Mouse (Mus musculus): ENCODE measurements around the gene Olfr633. TPM values are rescaled to one million over a fixed set of nuclear protein-coding genes. Genes with fewer than 3 reads are reported as not detected.

Gene Olfr633
- polyA plus RNA-seq, 1 experiment from 2014 or later: not detected

Other genes starting within 250 kb of the Olfr633 start
- gene Olfr243, start 229.8 kb upstream of the Olfr633 start, polyA plus RNA-seq (2015; fragmentation: Nextera tagmentation; extraction: Ambion mirVana): not detected in 2 replicates
- gene Olfr628, start 214.1 kb upstream of the Olfr633 start, polyA plus RNA-seq (2015; fragmentation: Nextera tagmentation; extraction: Ambion mirVana): not detected in 2 replicates
- gene Olfr629, start 199.5 kb upstream of the Olfr633 start, polyA plus RNA-seq (2015; fragmentation: Nextera tagmentation; extraction: Ambion mirVana): not detected in 2 replicates
- gene Olfr630, start 187.1 kb upstream of the Olfr633 start, polyA plus RNA-seq (2015; fragmentation: Nextera tagmentation; extraction: Ambion mirVana): not detected in 2 replicates
- gene Olfr69, start 172.8 kb upstream of the Olfr633 start, polyA plus RNA-seq (2015; fragmentation: Nextera tagmentation; extraction: Ambion mirVana): not detected in 2 replicates
- gene Olfr68, start 164.7 kb upstream of the Olfr633 start, polyA plus RNA-seq (2015; fragmentation: Nextera tagmentation; extraction: Ambion mirVana): not detected in 2 replicates
- not detected in 2 replicates for gene Olfr67, start 152.6 kb upstream of the Olfr633 start, polyA plus RNA-seq (2015; fragmentation: Nextera tagmentation; extraction: Ambion mirVana)
- gene Hbb-bt, start 130.4 kb upstream of the Olfr633 start, polyA plus RNA-seq (2015; fragmentation: Nextera tagmentation; extraction: Ambion mirVana): 1,593 and 1,794 TPM in 2 replicates
- gene Hbb-bs, start 116.3 kb upstream of the Olfr633 start, polyA plus RNA-seq (2015; fragmentation: Nextera tagmentation; extraction: Ambion mirVana): 4,647 and 5,279 TPM in 2 replicates
- gene Hbb-bh2, start 103.9 kb upstream of the Olfr633 start, polyA plus RNA-seq (2015; fragmentation: Nextera tagmentation; extraction: Ambion mirVana): not detected in 2 replicates
- 1.5 and 2.4 TPM in 2 replicates for gene Hbb-bh1, start 101.3 kb upstream of the Olfr633 start, polyA plus RNA-seq (2015; fragmentation: Nextera tagmentation; extraction: Ambion mirVana)
- 141 and 250 TPM in 2 replicates for gene Hbb-y, start 91.2 kb upstream of the Olfr633 start, polyA plus RNA-seq (2015; fragmentation: Nextera tagmentation; extraction: Ambion mirVana)
- gene Olfr66, start 58.2 kb upstream of the Olfr633 start, polyA plus RNA-seq (2015; fragmentation: Nextera tagmentation; extraction: Ambion mirVana): not detected in 2 replicates
- gene Olfr64, start 50.0 kb upstream of the Olfr633 start, polyA plus RNA-seq (2015; fragmentation: Nextera tagmentation; extraction: Ambion mirVana): not detected in 2 replicates
- not detected in 2 replicates for gene Olfr65, start 41.0 kb upstream of the Olfr633 start, polyA plus RNA-seq (2015; fragmentation: Nextera tagmentation; extraction: Ambion mirVana)
- gene Olfr631, start 15.6 kb upstream of the Olfr633 start, polyA plus RNA-seq (2015; fragmentation: Nextera tagmentation; extraction: Ambion mirVana): not detected in 2 replicates
- not detected in 2 replicates for gene Olfr632, start 10.1 kb upstream of the Olfr633 start, polyA plus RNA-seq (2015; fragmentation: Nextera tagmentation; extraction: Ambion mirVana)
- gene Olfr635, start 26.7 kb downstream of the Olfr633 start, polyA plus RNA-seq (2015; fragmentation: Nextera tagmentation; extraction: Ambion mirVana): 0.03 TPM in 1 of 2 replicates, not detected in the other
- not detected in 2 replicates for gene Olfr638, start 54.3 kb downstream of the Olfr633 start, polyA plus RNA-seq (2015; fragmentation: Nextera tagmentation; extraction: Ambion mirVana)
- 0.03 TPM in 1 of 2 replicates, not detected in the other for gene Olfr639, start 72.9 kb downstream of the Olfr633 start, polyA plus RNA-seq (2015; fragmentation: Nextera tagmentation; extraction: Ambion mirVana)
- gene Olfr640, start 81.1 kb downstream of the Olfr633 start, polyA plus RNA-seq (2015; fragmentation: Nextera tagmentation; extraction: Ambion mirVana): not detected in 2 replicates
- gene Olfr641, start 91.0 kb downstream of the Olfr633 start, polyA plus RNA-seq (2015; fragmentation: Nextera tagmentation; extraction: Ambion mirVana): not detected in 2 replicates
- not detected in 2 replicates for gene Olfr642, start 108.2 kb downstream of the Olfr633 start, polyA plus RNA-seq (2015; fragmentation: Nextera tagmentation; extraction: Ambion mirVana)
- not detected in 2 replicates for gene 4930516K23Rik, start 117.0 kb downstream of the Olfr633 start, polyA plus RNA-seq (2015; fragmentation: Nextera tagmentation; extraction: Ambion mirVana)
- gene Olfr644, start 127.4 kb downstream of the Olfr633 start, polyA plus RNA-seq (2015; fragmentation: Nextera tagmentation; extraction: Ambion mirVana): not detected in 2 replicates
- gene Olfr645, start 141.0 kb downstream of the Olfr633 start, polyA plus RNA-seq (2015; fragmentation: Nextera tagmentation; extraction: Ambion mirVana): not detected in 2 replicates
- gene Olfr646, start 160.4 kb downstream of the Olfr633 start, polyA plus RNA-seq (2015; fragmentation: Nextera tagmentation; extraction: Ambion mirVana): not detected in 2 replicates
- gene Ubqln5, start 185.4 kb downstream of the Olfr633 start, polyA plus RNA-seq (2015; fragmentation: Nextera tagmentation; extraction: Ambion mirVana): not detected in 2 replicates
- gene Olfr643, start 193.0 kb downstream of the Olfr633 start, polyA plus RNA-seq (2015; fragmentation: Nextera tagmentation; extraction: Ambion mirVana): not detected in 2 replicates
- gene Ubqln3, start 198.8 kb downstream of the Olfr633 start, polyA plus RNA-seq (2015; fragmentation: Nextera tagmentation; extraction: Ambion mirVana): not detected in 2 replicates
- gene Ubqlnl, start 206.1 kb downstream of the Olfr633 start, polyA plus RNA-seq (2015; fragmentation: Nextera tagmentation; extraction: Ambion mirVana): not detected in 2 replicates
- gene Olfm5, start 220.4 kb downstream of the Olfr633 start, polyA plus RNA-seq (2015; fragmentation: Nextera tagmentation; extraction: Ambion mirVana): not detected in 2 replicates
- 0.37 and 0.42 TPM in 2 replicates for gene Olfr648, start 239.0 kb downstream of the Olfr633 start, polyA plus RNA-seq (2015; fragmentation: Nextera tagmentation; extraction: Ambion mirVana)

Data from neural tube, embryonic 15.5 days (tissue).